Mouse (Mus musculus): ENCODE measurements at regions not wholly inside any gene's neighbourhood (a gene's known extent, or its start where the extent isn't known, plus 50 kb on each side); places are given as distances from the start of the nearest gene placed in this dataset.
A peak's percentile ranks its signal among the peaks of the same experiment; 100 is the strongest.
"Not testable (repeated sequence)": the region's sequence is repeated elsewhere in the genome, so short reads cannot be mapped to it uniquely, and the experiment has no call there.

DNA sequence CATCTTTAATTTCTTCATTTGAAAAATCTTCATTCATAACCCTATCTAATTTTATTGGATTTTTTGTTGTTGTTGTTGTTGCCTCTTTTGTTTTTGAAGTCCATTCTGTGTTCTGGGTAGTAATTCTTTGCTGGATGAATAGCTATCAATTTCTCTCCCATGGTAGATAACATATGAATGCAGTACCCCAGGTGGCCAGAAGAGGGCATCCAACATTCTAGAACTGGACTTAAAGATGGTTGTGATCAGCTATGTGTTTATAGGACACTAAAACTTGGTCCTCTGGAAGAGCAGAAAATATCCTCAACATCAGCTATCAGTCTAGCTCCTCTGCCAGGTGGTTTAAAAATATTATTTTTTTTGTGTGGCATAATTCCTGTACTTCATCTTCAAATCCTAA lies 73.0 kb downstream of the Prl2c3 start:
- not testable (repeated sequence) for DNase-seq (ENCODE audit: low spot score in 2 of 2)

DNA sequence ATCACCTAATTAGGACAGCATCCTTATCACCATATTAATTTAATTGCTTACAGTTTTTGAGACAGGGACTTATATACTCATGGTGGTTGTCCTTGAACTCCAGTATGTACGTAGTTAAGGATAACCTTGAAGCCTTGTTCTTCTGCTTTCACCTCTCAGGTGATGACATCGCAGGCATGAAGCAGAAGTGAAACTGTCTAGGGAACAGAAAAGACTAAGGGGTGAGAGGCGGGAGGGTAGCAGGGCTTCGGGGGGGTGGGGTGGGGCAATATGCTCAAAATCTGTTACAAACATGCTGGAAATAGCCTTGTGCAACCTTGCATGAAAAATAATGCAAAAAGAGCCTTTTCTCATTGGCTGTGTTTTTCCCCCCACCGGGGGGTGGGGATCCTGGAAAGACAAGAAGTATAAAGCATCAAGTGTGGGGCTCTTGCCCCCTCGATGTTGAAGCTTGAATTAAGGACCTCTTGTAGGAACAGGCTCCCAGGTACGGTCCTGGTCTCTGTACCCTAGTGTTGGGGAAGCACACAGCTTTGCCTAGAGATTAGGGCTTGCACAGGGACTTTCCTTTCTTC lies 81.8 kb downstream of the Prl2c3 start:
- not testable (repeated sequence) for DNase-seq (ENCODE audit: low spot score in 2 of 2)

DNA sequence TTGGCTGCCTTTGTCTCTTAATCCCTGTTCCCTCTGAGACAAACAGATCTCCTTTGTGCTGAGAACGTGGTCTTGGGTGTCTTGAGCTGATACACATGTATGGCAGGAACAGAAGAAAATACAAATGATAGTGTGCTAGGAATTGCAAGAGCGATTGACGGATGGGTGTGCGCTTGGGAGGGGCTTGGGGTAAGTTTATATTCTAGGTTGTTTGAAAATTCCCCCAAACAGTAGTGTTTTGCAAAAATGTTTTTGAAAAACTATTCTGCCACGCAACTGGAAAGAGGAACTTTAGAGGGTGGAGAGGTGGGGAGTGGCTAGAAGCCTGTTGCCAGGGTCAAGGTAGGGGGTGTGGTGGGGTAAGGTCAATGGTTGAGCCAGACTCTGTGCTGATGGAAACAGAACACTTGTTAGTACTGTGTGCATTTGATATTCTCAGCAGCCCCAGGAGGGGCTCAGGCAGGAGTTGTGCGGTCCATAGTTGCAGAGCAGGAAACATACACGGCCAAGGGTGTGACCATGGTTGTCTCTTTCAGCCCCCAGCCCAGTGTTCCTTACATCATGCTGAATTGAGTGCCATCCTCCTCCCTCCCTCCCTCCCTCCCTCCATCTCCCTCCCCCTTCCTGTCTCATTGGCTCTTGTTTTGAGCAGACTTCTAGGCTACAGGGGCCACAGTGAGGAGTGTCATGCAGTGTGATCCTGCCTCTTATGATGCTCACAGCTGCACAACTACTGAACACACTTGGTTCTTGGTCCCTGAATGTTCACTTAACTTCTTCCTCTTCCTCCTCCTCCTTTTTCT lies 88.2 kb downstream of the Prl2c3 start:
- DNase-seq (ENCODE audit: low spot score in 2 of 2), result no peak

DNA sequence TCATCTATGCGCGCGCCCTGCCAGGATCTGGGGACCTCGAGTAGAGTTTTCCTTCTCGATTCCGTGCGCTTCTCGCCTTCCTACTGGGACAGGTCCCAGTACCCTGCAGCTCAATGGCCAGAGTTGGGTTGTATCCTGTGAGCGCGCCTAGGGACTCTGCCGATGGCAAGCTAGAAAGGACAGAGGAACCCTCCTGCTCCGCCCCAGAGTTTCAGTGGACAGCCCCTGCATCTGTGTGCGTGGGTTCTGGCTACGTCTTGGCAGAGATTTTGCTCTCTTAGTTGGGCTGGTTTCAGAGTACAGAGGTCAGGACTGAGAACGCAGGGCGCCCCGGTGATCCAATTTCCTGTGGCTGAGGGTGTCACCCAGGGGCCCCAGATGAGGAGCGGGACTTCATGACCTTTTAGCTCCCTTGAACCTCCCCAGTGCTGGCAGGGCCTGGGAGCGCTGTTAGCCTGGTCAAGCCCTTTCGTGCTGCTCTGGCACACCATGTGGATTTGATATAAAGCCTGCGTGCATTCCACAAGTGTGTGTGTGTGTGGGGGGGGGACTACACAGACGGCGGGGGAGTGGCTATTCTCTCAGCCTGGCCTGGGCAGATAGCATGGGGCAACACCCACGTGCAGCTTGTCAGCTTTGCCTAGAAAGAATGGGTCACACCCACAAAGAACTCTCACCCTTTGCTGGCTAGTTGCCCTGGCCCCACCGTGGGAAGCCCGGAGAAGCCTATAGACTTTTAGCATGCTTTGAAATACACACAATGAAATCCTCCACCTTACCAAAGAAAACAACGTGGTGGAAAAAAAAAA lies 96.9 kb downstream of the Prl2c3 start:
- peak in 1 of 2 experiments; percentile 18 for DNase-seq (ENCODE audit: low spot score in 2 of 2)

DNA sequence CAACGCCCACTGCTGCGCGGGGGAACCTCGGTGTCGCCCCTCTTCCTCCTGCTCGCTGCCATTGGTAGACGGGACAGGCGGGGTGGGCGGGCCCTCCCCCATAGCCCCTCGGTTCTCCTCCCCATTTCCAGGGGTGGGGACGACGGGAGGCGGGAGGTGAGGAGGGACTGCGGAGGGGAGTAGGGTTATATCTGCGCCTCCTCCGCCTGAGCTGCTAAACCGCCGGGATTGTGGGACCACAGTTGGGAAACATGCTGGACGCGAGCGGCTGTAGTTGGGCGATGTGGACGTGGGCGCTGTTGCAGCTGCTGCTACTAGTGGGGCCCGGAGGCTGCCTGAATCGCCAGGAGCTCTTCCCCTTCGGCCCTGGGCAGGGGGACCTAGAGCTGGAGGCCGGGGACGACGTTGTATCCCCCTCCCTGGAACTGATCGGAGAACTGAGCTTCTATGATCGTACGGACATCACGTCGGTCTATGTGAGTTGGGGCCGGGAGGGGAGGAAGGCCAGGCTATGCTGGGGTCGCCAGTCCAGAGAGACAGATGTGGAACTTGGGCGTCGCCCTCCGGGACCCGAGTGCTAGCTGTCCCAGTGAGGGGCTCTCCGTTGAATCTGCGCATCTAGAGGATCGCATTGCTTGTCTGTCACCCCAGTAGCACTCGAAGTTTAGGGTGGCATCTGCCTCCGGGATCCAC lies 97.6 kb downstream of the Prl2c3 start:
- DNase-seq (ENCODE audit: low spot score in 2 of 2), result peak in 1 of 2 experiments; percentile 32

DNA sequence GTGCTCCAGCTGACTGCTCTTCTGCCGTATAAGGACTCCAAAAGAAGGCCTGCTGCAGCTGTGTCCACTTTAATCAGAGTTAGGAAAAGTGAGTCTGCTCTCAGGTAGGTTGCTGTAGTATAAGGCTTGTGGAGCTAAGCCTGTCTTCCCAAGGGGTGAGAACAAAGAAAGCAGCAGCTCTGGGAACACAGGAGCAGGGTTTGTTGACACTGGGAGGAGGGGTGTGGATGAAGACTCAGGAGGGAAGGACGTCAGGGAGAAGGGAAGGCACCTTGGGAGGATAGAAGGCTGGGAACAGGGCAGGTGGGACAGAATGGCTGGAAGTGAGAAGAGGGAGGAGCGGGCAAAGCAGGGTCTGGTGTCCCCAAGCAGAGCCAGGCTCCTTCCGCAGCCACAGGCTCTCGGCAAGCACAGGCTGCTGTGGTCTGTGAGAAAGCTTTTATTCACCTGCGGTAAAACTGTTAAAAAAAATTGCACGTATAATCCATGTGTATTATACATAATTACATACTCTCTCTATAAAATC lies 106.2 kb downstream of the Prl2c3 start:
- DNase-seq (ENCODE audit: low spot score in 2 of 2), result not testable (repeated sequence)

DNA sequence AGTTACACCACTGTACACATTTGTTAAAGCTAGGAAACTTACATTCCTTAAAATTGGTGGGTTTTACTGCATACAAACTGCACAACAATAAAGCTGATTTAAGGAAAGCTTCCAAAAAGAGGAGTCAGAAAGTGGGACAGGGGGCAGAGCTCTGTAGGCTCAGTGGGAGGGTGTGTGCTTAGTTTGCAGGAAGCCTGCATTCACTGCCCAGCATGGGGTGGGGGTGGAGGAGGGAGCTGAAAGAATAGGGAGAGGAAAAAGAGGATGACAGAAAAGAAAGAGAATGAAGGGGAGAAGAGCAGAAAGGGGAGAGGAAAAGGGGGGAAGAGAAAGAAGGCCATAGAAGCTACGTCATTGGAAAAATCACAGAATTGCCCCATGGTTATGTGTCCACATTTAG lies 111.1 kb downstream of the Prl2c3 start:
- DNase-seq (ENCODE audit: low spot score in 2 of 2), result not testable (repeated sequence)

DNA sequence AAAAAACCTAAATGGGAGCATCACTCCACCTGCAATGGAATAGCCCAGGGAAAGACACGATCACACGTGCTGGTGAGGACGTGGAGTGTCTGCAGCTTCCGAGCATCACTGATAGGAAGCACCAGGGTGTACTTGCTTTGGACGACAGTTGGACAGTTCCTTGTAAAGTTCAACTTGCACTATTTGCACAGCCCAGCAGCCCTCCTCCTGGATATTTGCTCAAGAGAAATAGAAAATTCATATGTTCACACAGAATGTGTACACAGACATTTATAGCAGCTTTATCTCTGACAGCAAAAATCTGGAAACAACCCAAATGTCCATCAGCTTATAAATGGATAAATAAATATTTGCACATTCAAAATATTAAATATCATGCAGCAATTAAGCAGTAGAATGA lies 111.7 kb downstream of the Prl2c3 start:
- DNase-seq (ENCODE audit: low spot score in 2 of 2), result not testable (repeated sequence)

DNA sequence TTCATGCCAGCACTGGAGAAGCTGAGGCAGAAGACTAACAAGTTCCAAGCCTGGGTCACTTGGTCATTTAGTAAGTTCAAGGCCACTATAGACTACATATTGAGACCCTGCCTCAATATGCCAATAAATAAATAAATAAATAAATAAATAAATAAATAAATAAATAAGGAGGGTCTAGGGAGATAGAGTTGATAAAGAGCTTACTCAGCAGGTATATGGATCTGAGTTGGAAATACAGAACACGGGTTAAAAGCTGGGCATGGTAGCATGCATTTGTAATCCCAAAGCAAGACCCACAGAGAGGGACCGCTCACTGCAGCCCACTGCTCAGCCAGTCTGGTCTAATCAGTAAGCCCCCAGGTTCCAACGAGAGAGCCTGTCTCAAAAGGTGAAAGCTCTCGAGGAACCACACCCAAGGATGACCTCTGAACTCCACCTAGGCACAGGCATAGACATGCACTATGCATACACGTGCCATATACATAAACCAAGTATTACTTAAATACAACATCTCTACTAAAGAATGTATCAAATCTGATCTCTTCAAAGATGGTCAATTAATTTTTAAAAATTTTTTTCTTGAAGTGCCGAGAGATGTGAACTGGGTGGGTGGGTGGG lies 115.4 kb downstream of the Ero1lb start:
- DNase-seq (ENCODE audit: low spot score in 2 of 2), result not testable (repeated sequence)

DNA sequence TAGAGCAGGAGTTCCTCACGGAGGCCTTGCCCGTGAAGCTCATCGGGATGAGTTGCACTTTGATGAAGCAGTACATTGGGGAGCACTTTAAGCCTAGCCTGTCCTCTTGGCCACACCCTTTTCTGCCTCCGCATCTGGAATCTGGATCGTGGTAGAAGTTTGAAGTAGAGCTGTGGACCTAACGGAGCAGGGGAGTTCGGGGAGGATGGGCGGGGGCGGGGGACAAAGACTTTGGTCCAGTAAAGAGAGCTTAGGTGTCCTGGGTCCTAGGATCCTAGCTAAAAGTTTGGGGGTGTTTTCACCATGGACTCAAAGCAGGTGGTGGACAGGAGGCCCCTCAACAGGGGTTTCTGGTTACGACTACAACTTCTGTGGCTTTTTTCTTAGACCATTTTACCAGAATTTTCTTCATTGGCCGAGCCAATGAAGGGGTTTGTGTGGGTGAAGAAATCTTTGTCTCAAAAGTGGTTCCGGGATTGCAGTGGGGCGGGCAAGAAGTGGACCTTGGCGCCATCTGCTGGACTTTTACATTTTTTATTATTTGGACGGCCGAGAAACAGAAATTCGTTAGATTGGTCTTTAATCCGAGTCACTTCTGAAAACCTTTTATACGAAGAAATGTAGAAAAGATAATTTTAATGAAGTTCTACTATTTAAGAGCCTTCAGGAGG lies 114.7 kb downstream of the Ero1lb start:
- DNase-seq (ENCODE audit: low spot score in 2 of 2), result peak in 1 of 2 experiments; percentile 31

DNA sequence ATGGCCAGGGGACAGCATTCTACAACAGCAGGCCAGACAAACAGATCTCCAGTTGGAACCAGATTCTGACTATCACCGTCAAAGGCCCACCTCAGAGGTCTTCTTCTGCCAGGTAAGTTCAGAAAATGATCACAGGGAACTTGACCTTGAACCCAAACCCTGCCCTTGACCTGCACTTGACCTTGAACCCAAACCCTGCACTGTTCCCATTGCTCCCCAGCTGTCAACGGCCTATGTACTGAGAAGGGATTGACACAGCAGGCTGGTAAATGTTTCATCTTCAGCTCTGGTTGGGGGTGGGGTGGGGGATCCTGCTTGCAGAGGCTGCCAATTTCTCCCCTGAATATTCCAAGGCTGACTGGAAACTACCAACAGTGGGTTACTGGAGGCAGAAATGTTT lies 111.7 kb downstream of the Ero1lb start:
- DNase-seq (ENCODE audit: low spot score in 2 of 2), result no peak

DNA sequence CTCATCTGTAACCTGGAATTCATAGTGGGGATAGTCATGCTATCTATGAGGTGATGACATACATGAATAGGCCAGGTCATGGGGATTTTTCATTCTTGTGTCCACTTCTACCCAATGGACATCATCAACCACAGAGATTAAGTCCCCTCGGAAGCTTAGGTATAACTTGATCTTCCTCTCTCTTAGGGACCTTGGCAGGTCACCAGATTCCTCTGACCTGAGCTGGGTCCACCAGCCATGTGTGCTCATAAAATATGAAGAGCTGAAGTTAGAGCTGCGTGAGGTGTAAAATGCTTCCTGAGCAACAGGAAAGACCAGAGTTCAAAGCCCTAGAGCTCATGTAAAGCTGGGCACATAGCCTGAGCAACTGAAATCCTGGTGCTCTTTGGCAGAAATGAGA lies 105.3 kb downstream of the Ero1lb start:
- DNase-seq (ENCODE audit: low spot score in 2 of 2), result not testable (repeated sequence)

DNA sequence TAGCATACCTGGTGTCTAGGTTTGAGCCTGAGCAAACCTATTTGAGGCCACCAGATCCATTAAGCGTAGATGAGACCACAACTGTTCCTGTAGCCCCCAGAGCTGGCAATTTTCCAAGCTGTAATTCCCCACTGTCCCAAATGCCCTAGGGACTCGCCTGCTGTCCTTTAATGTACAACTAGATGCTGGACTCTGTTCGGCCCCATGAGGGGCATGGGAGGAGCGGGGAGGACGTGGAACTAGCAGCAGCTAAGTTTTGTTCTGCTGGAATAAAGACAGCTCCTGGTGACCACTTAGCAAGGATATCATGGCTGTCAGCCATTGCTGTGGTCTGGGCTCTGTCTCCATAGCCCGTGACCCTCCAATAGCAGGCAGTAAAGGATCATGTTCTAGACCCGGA lies 103.1 kb downstream of the Ero1lb start:
- DNase-seq (ENCODE audit: low spot score in 2 of 2), result not testable (repeated sequence)

DNA sequence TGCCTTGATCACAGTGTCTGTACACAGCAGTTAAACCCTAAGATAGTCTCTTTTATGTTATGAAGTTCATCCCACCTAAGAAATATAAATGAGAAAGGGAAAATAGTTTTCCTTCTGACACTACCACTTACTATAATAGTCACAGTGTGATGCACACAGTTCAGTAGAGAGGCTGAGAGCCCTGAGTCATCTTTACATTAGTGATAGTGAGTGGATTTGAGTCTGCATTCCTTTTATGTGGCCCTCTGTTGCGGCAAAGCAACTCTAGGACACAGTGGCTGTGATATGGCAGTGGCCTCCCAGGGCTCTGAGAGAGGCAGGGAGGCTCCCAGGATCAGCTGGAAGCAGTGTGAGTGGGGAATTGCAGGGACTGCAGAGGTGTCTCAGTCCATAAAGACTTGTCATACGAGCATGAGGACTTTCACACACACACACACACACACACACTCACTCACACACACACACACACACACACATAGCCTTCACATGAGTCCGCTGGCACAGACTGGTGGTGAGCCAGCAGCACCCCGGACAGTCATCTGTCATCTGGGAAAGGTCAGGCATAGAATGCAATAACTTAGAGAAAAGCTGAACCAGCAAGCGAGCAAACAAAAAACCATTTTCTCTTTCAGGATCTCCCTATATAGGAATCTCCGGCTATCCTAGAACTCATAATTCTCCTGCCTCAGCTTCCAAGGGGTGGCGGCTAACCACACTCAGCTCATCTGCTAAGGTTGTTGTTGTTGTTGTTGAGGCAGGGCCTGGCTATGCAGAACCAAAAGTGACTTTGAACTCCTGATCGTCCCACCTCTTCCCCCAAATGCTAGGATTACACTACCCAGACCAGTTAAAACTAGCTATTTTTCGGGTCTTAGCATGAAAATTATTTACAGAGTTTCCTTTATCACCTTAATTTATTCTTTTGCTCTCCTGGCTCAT lies 102.3 kb downstream of the Ero1lb start:
- not testable (repeated sequence) for DNase-seq (ENCODE audit: low spot score in 2 of 2)

DNA sequence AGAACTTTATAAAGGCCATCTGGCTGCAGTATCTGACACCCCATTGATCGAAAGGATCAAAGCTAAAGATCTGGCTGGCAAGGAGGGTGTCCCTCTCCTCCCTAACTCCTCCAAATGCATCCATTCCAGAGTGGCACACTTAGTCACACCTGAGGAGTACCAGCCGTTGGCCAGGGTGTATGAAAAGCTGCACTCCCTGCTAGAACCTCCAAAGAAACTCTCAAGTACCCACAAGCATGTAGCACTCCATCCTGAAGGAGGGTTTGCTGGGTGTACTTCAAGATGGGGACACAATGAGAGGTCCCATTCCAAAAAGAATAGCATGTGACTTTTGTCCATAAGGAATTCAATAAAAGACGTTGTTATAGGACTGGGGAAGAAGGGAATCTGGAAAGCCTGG lies 100.4 kb downstream of the Ero1lb start:
- DNase-seq (ENCODE audit: low spot score in 2 of 2), result not testable (repeated sequence)
